Mouse (Mus musculus) heart, adult 8-10 months (tissue): ENCODE measurements around the gene Amy2a4. TPM values are rescaled to one million over a fixed set of nuclear protein-coding genes. Genes with fewer than 3 reads are reported as not detected.
"Not testable (repeated sequence)": the region's sequence is repeated elsewhere in the genome, so short reads cannot be mapped to it uniquely, and the experiment has no call there.

Experiments used
- DNase-seq: peaks from one replicate; pipeline ENCODE4 v3.0.0; 2022; ENCODE audit warnings: low spot score
- total RNA-seq, 4 experiments: library from RNA; stranded (reverse); gene quantifications; 2 replicates each; pipeline ENCODE4 v1.2.4; 2022

Gene Amy2a4
- not detected for total RNA-seq

GRCm38 (mm10) chr3:113291349-113291748, at the start of gene Amy2a4:
TSS of gene Amy2a4 (minus strand) at chr3:113291449.
- DNase-seq: not testable (repeated sequence)

- not testable (repeated sequence) for DNase-seq
These were observed 32.7 kb upstream of the Amy2a4 start, which contains the start of gene Amy2a3 for GRCm38 (mm10) chr3:113323952-113324351. TSS of gene Amy2a3 (minus strand) at chr3:113324052.

- not testable (repeated sequence) for DNase-seq
These were observed 21.7 kb upstream of the Amy2a4 start for GRCm38 (mm10) chr3:113312937-113313336.

GRCm38 (mm10) chr3:113280285-113280684, 11.0 kb downstream of the Amy2a4 start:
- DNase-seq: not testable (repeated sequence)

- not testable (repeated sequence) for DNase-seq
These were observed 11.7 kb downstream of the Amy2a4 start for GRCm38 (mm10) chr3:113279586-113279985.

GRCm38 (mm10) chr3:113258737-113259136, 32.5 kb downstream of the Amy2a4 start, which contains the start of gene Amy2a5:
TSS of gene Amy2a5 (minus strand) at chr3:113258837.
- not testable (repeated sequence) for DNase-seq

Other genes starting within 250 kb of the Amy2a4 start
- not detected for gene Amy2a5, start 32.6 kb downstream of the Amy2a4 start, total RNA-seq
- gene Amy2a3, start 32.6 kb upstream of the Amy2a4 start, total RNA-seq: not detected
- gene Amy2a2, start 65.2 kb upstream of the Amy2a4 start, total RNA-seq: not detected
- gene Amy2a1, start 241.0 kb upstream of the Amy2a4 start, total RNA-seq: not detected